Mouse (Mus musculus) MEL (cell line): ENCODE data around the gene Cbl. TPM values are rescaled to one million over a fixed set of nuclear protein-coding genes. Genes with fewer than 3 reads are reported as not detected.

Experiments
- DNase-seq: peaks from one replicate; pipeline ENCODE4 v3.0.0; 2011; ENCODE audit warnings: low read depth, low spot score
- H3K27ac ChIP-seq: 2 replicates; pipeline ENCODE4 v1.5.1; 2012; ENCODE audit warnings: low read depth, mild to moderate bottlenecking, control low read depth, low read length, moderate library complexity; ENCODE audit not compliant: control insufficient read depth
- H3K27me3 ChIP-seq, 2 experiments: fragments of 150-350 bp in 1 of 2; sonication (generic) in 1 of 2; 2 replicates each; pipeline ENCODE4 v1.6.1; 2012; ENCODE audit warnings: low read length in 2 of 2, mild to moderate bottlenecking in 2 of 2, improper control_type of control experiment in 1 of 2, moderate library complexity in 1 of 2; ENCODE audit not compliant: insufficient read depth in 2 of 2, control insufficient read depth in 1 of 2
- H3K36me3 ChIP-seq, 2 experiments: 2 replicates each; pipeline ENCODE4 v1.6.1; 2012 to 2014; ENCODE audit warnings: low read length in 2 of 2, improper control_type of control experiment in 1 of 2, inconsistent platforms in 1 of 2, mild to moderate bottlenecking in 1 of 2; ENCODE audit not compliant: insufficient read depth in 2 of 2, control insufficient read depth in 1 of 2
- H3K4me1 ChIP-seq, 2 experiments: fragments of 150-350 bp in 1 of 2; sonication (generic) in 1 of 2; 2 replicates each; pipeline ENCODE4 v1.6.1; 2012; ENCODE audit warnings: low read length in 2 of 2, improper control_type of control experiment in 1 of 2, mild to moderate bottlenecking in 1 of 2; ENCODE audit not compliant: insufficient read depth in 2 of 2, control insufficient read depth in 1 of 2
- H3K4me3 ChIP-seq, 2 experiments: fragments of 150-350 bp in 1 of 2; sonication (generic) in 1 of 2; 2 replicates each; pipeline ENCODE4 v1.5.1; 2012; ENCODE audit warnings: low read depth in 2 of 2, low read length in 2 of 2, mild to moderate bottlenecking in 2 of 2, moderate library complexity in 2 of 2, control low read depth in 1 of 2, improper control_type of control experiment in 1 of 2; ENCODE audit not compliant: control insufficient read depth in 1 of 2, insufficient read depth in 1 of 2
- H3K79me2 ChIP-seq: 2 replicates; pipeline ENCODE4 v1.6.1; 2012; ENCODE audit warnings: mild to moderate bottlenecking, low read length, moderate library complexity; ENCODE audit not compliant: control insufficient read depth, poor library complexity, insufficient read depth
- H3K9ac ChIP-seq: 2 replicates; pipeline ENCODE4 v1.6.1; 2012; ENCODE audit warnings: low read depth, mild to moderate bottlenecking, control low read depth, low read length, moderate library complexity; ENCODE audit not compliant: control insufficient read depth, poor library complexity, severe bottlenecking
- H3K9me3 ChIP-seq: fragments of 150-350 bp; sonication (generic); replicated peaks from 2 replicates; pipeline ENCODE4 v1.6.1; 2012; ENCODE audit warnings: mild to moderate bottlenecking, low read length, improper control_type of control experiment, moderate library complexity; ENCODE audit not compliant: insufficient read depth
- CHD1 ChIP-seq: IDR thresholded peaks from 2 replicates; pipeline ENCODE4 v1.6.1; 2012; ENCODE audit warnings: low read depth, mild to moderate bottlenecking, inconsistent platforms, low read length, improper control_type of control experiment
- GABPA ChIP-seq: IDR thresholded peaks from 2 replicates; pipeline ENCODE4 v1.6.1; 2012; ENCODE audit warnings: low read depth, mild to moderate bottlenecking, inconsistent platforms, low read length, improper control_type of control experiment, moderate library complexity
- HCFC1 ChIP-seq: IDR thresholded peaks from 2 replicates; pipeline ENCODE4 v1.6.1; 2012; ENCODE audit warnings: low read depth, mild to moderate bottlenecking, inconsistent platforms, low read length, improper control_type of control experiment, moderate library complexity
- MAFK ChIP-seq: IDR thresholded peaks from 2 replicates; pipeline ENCODE4 v1.6.1; 2011; ENCODE audit warnings: low read depth, mild to moderate bottlenecking, low read length, improper control_type of control experiment, borderline replicate concordance
- MYC ChIP-seq: IDR thresholded peaks from 2 replicates; pipeline ENCODE4 v1.6.1; 2011; ENCODE audit warnings: low read depth, mild to moderate bottlenecking, low read length, improper control_type of control experiment, moderate library complexity
- POLR2A ChIP-seq, 2 experiments: IDR thresholded peaks; 2 replicates each; pipeline ENCODE4 v1.6.1; 2011 to 2012; ENCODE audit warnings: low read length in 2 of 2, mild to moderate bottlenecking in 2 of 2, control low read depth in 1 of 2, improper control_type of control experiment in 1 of 2, low read depth in 1 of 2, moderate library complexity in 1 of 2; ENCODE audit not compliant: control insufficient read depth in 1 of 2, insufficient read depth in 1 of 2, poor library complexity in 1 of 2
- POLR2AphosphoS2 ChIP-seq: IDR thresholded peaks from 2 replicates; pipeline ENCODE4 v1.6.1; 2011; ENCODE audit warnings: low read length, improper control_type of control experiment
- RCOR1 ChIP-seq: IDR thresholded peaks from 2 replicates; pipeline ENCODE4 v1.6.1; 2012; ENCODE audit warnings: low read depth, mild to moderate bottlenecking, inconsistent platforms, low read length, improper control_type of control experiment
- SMC3 ChIP-seq: IDR thresholded peaks from 2 replicates; pipeline ENCODE4 v1.6.1; 2011; ENCODE audit warnings: low read depth, low read length, improper control_type of control experiment
- TAL1 ChIP-seq: IDR thresholded peaks from 2 replicates; pipeline ENCODE4 v1.6.1; 2012; ENCODE audit warnings: mild to moderate bottlenecking, inconsistent platforms, low read length, moderate library complexity, mixed read lengths
- TBP ChIP-seq: IDR thresholded peaks from 2 replicates; pipeline ENCODE4 v1.8.0; 2011; ENCODE audit warnings: low read depth, low read length, improper control_type of control experiment
- polyA plus RNA-seq, 2 experiments: library from polyadenylated mRNA; stranded (reverse) in 1 of 2; unstranded in 1 of 2; fragments of >175 nt in 1 of 2; fragments of >200 nt in 1 of 2; gene quantifications; 2 replicates each; pipeline versions ENCODE4 v1.2.1 to v1.2.4; 2012; ENCODE audit warnings: low replicate concordance in 2 of 2, low read depth in 1 of 2; ENCODE audit not compliant: insufficient read length in 2 of 2, insufficient read depth in 1 of 2, missing spikeins in 1 of 2
- total RNA-seq: library from RNA; depleted of rRNA; stranded (reverse); fragments of 300-350 nt; gene quantifications from 2 replicates; pipeline ENCODE4 v1.2.3, GENCODE M21; 2012

Cbl gene
- total and polyA plus RNA-seq, 3 experiments: 9.1 to 41.1 (median 36.8) TPM

GRCm38 (mm10) chr9:44134851-44135730, 98.8 kb downstream of the Cbl start:
- peak; percentile 35 for DNase-seq
- H3K36me3 ChIP-seq: peaks cover 0 to 6% of the 10 kb centered on the region in 2 experiments; a peak in 1 of 4 replicates
- TF ChIP-seq TAL1 (no peak), GABPA (no peak), MYC (no peak)
- TF ChIP-seq, all 39 proteins: peak for 0
- Histone ChIP-seq H3K27me3 (peaks cover 22 to 24% of the 10 kb centered on the region in 2 experiments), H3K4me1 (peaks cover 0 to 12% of the 10 kb centered on the region in 2 experiments; a peak in 3 of 4 replicates), H3K27ac (no peak overlapping the region), H3K9me3 (no peaks in the 10 kb centered on the region), H3K9ac (no peak overlapping the region), H3K79me2 (no peaks in the 10 kb centered on the region), H3K4me3 (peak overlapping the region in 1 of 2 experiments; percentile 5; a peak in 1 of 4 replicates)

GRCm38 (mm10) chr9:44134101-44134850, 99.6 kb downstream of the Cbl start, which contains the start of gene Mcam:
Gene Mcam (plus strand): TSS chr9:44134469.
- peaks cover 0 to 6% of the 10 kb centered on the region in 2 experiments; a peak in 1 of 4 replicates for H3K36me3 ChIP-seq
- H3K4me1 ChIP-seq: peaks cover 0 to 12% of the 10 kb centered on the region in 2 experiments; a peak in 3 of 4 replicates
- H3K9me3 ChIP-seq: no peaks in the 10 kb centered on the region
- H3K27ac ChIP-seq: no peak within 1 kb of the TSS
- H3K79me2 ChIP-seq: no peaks in the 10 kb centered on the region
- peak within 1 kb of the TSS in 1 of 2 experiments; percentile 5; a peak in 1 of 4 replicates for H3K4me3 ChIP-seq
- H3K9ac ChIP-seq: no peak within 1 kb of the TSS
- TF ChIP-seq RCOR1 (no peak), CHD1 (no peak), HCFC1 (no peak), TBP (no peak), SMC3 (no peak)
- TF ChIP-seq, all 39 proteins: peak for 0
- H3K27me3 ChIP-seq: peaks cover 22 to 24% of the 10 kb centered on the region in 2 experiments
- peak; percentile 34 for DNase-seq

DNA sequence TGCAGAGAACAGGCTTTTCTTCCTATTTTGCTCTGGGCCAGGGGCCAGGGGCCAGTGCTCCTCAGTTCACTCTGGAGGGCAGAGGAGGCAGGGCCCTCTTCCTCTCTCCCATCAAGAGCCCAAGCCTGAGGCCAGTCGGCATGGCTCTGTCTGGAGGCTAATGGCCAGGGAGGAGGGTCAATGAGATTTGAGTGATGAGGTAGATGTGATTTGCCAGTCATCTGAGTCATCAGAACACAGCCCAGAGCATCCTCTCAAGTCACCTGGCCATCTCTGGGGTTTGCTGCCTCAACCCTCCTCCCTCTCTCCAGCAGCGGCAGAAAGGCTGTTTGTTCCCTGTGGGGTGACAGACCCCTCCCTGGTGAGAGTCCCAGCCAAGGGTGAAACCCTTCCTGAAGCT, 100.6 kb downstream of the Cbl start:
- H3K27ac ChIP-seq: no peak overlapping the region
- DNase-seq: no peak
- peaks cover 0 to 18% of the 10 kb centered on the region in 2 experiments; a peak in 3 of 4 replicates for H3K4me1 ChIP-seq
- peaks cover 22 to 24% of the 10 kb centered on the region in 2 experiments for H3K27me3 ChIP-seq
- no peak overlapping the region for H3K4me3 ChIP-seq
- H3K79me2 ChIP-seq: no peaks in the 10 kb centered on the region
- TF ChIP-seq POLR2A (IDR thresholded peaks at IDR 0.05; ENCODE audit: control insufficient read depth in 1 of 2, insufficient read depth in 1 of 2, low read depth in 1 of 2, low read length in 2 of 2, poor library complexity in 1 of 2): no peak
- TF ChIP-seq MAFK: no peak
- no peak for TF ChIP-seq POLR2AphosphoS2
- no peaks in the 10 kb centered on the region for H3K9me3 ChIP-seq
- H3K36me3 ChIP-seq: peaks cover 0 to 8% of the 10 kb centered on the region in 2 experiments; a peak in 1 of 4 replicates
- no peak overlapping the region for H3K9ac ChIP-seq
